Mouse (Mus musculus): ENCODE measurements around the gene Bmp6.

- TF ChIP-seq EP300 (IDR thresholded peaks at IDR 0.05; ENCODE audit: insufficient read depth, low read depth, low read length) (no peak), CTCF (IDR thresholded peaks at IDR 0.05; ENCODE audit: low read depth, low read length) (no peak), POLR2A (IDR thresholded peaks at IDR 0.05; ENCODE audit: insufficient read depth, low read length) (no peak)
These were observed 182.3 kb downstream of the Bmp6 start for GRCm38 (mm10) chr13:38527041-38527796.

Data from ES-Bruce4 (cell line).